Mouse (Mus musculus): ENCODE data around the gene Gm21117. TPM values are rescaled to one million over a fixed set of nuclear protein-coding genes. Genes with fewer than 3 reads are reported as not detected.

Gm21117 gene
- not detected for total RNA-seq (2023)

DNA sequence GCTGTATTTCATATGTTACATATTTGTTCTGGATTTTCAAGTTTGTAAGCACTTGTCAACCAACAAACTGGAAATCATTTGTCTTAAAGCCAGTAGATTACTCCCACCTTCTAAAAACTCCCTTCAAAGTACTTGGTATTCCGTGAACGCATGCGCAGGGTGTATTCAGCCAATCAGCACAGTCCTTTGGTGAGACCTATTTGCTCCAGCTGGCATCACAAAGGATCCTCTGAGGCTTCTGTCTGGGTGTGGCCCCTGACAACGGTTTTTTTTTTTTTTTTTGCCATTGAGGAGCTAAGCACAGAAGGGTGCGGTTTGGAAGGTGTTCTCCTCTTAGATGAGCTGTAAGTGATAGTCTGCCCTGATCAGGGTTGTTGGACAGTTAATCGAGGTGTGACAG, at the start of gene Gm21117:
Gene Gm21117 (plus strand): TSS at position 301 of the 400 bp plus-strand sequence.

